Mouse (Mus musculus) intestine, embryonic 14.5 days (tissue): ENCODE data around the gene Cryz. TPM values are rescaled to one million over a fixed set of nuclear protein-coding genes. Genes with fewer than 3 reads are reported as not detected.

Source experiments
- ATAC-seq: fragments of 200-750 bp; cut with Nextera tagmentation; replicated peaks from 2 replicates; pipeline ENCODE4 v1.8.0; 2017; ENCODE audit warnings: low read depth, moderate number of reproducible peaks, moderate TSS enrichment, moderate library complexity; ENCODE audit not compliant: low FRiP score, low TSS enrichment
- DNase-seq: peaks from one replicate; pipeline ENCODE4 v3.0.0-alpha.2; 2018; ENCODE audit warnings: low spot score
- H3K27ac ChIP-seq: fragments of 300-500 bp; sonication (generic); 2 replicates; pipeline ENCODE4 v1.5.1; 2014; ENCODE audit warnings: low read depth, mild to moderate bottlenecking, control low read depth
- H3K27me3 ChIP-seq: fragments of 300-500 bp; sonication (generic); replicated peaks from 2 replicates; pipeline ENCODE4 v1.6.1; 2014; ENCODE audit warnings: low read length, control low read depth; ENCODE audit not compliant: control insufficient read depth, insufficient read depth
- H3K36me3 ChIP-seq: fragments of 300-500 bp; sonication (generic); 2 replicates; pipeline ENCODE4 v1.6.1; 2014; ENCODE audit warnings: low read length, control low read depth; ENCODE audit not compliant: control insufficient read depth, insufficient read depth
- H3K4me1 ChIP-seq: fragments of 300-500 bp; sonication (generic); replicated peaks from 2 replicates; pipeline ENCODE4 v1.6.1; 2014; ENCODE audit warnings: low read length, control low read depth, mixed read lengths; ENCODE audit not compliant: control insufficient read depth, insufficient read depth
- H3K4me2 ChIP-seq: fragments of 300-500 bp; sonication (generic); 2 replicates; pipeline ENCODE4 v1.6.1; 2014; ENCODE audit warnings: low read length
- H3K4me3 ChIP-seq: fragments of 300-500 bp; sonication (generic); 2 replicates; pipeline ENCODE4 v1.5.1; 2014; ENCODE audit warnings: low read depth, low read length, control low read depth, mixed read lengths
- H3K9ac ChIP-seq: fragments of 300-500 bp; sonication (generic); 2 replicates; pipeline ENCODE4 v1.6.1; 2014; ENCODE audit warnings: mild to moderate bottlenecking, low read length
- H3K9me3 ChIP-seq: fragments of 300-500 bp; sonication (generic); 2 replicates; pipeline ENCODE4 v1.6.1; 2016; ENCODE audit warnings: low read length, control low read depth; ENCODE audit not compliant: control insufficient read depth
- WGBS: fragments of 180-500 bp; shearing (Covaris S2); extraction: QIAGEN DNeasy Blood & Tissue Kit; methylation state at CpG from one replicate; pipeline ENCODE4 v1.1.7; 2014; 5-methylcytosine and 5-hydroxymethylcytosine counted together
- polyA plus RNA-seq: library from polyadenylated mRNA; unstranded; fragments of >200 nt; fragmentation: Nextera tagmentation; extraction: Ambion mirVana; gene quantifications from 2 replicates; pipeline ENCODE4 v1.2.1, GENCODE M21; 2014

The Cryz gene
- polyA plus RNA-seq, 1 experiment from 2014 or later: 25.0 TPM

DNA sequence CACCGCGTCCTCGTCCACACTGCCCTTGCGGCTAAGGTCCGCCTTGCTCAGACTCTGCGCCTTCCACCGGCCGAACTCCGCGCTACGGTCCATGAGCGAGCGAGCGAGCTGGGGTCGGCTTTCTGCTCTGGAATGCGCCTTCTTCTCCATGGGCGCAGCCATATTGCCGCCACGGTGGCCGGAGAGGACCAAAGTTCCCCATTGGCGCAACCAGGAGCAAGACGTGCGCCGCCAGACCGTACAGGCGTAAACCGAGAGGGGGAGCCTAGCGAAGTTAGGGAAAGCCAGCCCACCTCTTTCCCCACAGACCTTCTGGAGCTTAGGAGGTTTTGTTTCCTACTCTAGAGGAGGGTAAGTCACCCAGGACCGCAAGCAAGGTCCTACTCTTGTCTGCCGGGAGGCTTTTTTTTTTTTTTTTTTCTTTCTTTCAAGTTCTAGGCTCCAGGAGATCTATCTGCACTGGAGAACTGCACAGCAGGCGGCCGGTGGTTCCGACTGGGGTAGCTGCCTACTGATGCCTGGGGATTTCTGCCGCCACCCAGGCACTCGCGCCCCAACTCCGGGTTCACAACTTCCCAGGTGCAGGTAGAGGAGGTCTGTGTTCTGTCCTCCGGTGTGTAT, 533 bp downstream of the Cryz start, which contains the start of gene Tyw3:
TSS of gene Tyw3 (minus strand) at position 171 of the 621 bp plus-strand sequence.
- H3K27ac ChIP-seq: peak within 1 kb of the TSS; percentile 89
- H3K9me3 ChIP-seq: no peaks in the 10 kb centered on the region
- 0 out of 2 replicates have a peak, but pooled peaks cover 2% of the 10 kb centered on the region for H3K4me1 ChIP-seq
- ATAC-seq (peak; percentile 97), DNase-seq (peak; percentile 99)
- peak within 1 kb of the TSS; percentile 75 for H3K9ac ChIP-seq
- H3K27me3 ChIP-seq: no peaks in the 10 kb centered on the region
- H3K4me3 ChIP-seq: peak within 1 kb of the TSS; percentile 77
- peaks cover 22% of the 10 kb centered on the region for H3K36me3 ChIP-seq
- peak within 1 kb of the TSS; percentile 84 for H3K4me2 ChIP-seq
- WGBS: under 1% methylated on average over 38 of the region's 38 CpGs

DNA sequence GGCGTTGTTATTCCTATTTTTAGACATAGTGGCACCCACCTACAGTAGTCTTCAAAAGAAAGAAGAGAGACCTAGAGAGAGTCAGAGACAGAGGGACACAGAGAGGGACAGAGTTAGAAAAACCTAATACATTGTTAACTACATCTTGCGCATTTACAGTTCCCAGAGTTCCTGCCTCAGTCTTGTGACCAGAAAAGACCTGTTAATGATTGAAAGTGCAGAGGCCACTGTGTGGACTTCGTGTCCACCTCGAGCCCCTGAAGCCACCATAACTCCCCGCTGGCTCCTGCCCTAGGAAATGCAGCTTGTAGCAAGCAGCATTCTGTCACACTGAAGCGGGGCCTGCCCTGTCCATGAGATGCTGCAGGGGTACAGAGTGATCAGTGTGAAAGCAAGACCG, 1.1 kb downstream of the Cryz start:
- 0 out of 2 replicates have a peak, but pooled peaks cover 2% of the 10 kb centered on the region for H3K4me1 ChIP-seq
- peak overlapping the region; percentile 89 for H3K27ac ChIP-seq
- peak; percentile 63 for DNase-seq
- no peak; the same call in 1 of the 2 replicates for ATAC-seq
- no peaks in the 10 kb centered on the region for H3K27me3 ChIP-seq
- H3K4me2 ChIP-seq: peak overlapping the region; percentile 84
- WGBS: 36% methylated on average over 7 of the region's 7 CpGs
- peak overlapping the region; percentile 75 for H3K9ac ChIP-seq
- peaks cover 16% of the 10 kb centered on the region for H3K36me3 ChIP-seq
- H3K9me3 ChIP-seq: no peaks in the 10 kb centered on the region
- H3K4me3 ChIP-seq: peak overlapping the region; percentile 77

DNA sequence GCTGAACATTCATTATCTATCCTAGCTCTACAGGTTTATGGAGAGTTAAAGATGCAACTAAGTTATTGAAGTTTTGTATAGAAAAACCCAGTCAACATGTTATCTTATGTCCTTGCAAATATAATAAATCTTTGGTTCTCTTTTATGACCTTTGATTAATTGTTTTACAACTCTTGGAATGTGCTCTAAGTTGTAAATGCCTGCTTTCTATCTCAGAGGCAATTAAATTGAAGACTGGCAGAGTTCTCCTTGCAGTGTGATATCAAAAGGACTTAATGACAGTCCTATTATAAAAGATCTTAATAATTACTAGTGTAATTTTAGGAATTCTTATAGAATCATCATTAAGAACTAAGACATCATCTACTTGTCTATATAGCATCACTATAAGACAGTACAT, 5.6 kb downstream of the Cryz start:
- H3K4me3 ChIP-seq: no peak overlapping the region
- 0 out of 2 replicates have a peak, but pooled peaks have one; percentile 6 for ATAC-seq

DNA sequence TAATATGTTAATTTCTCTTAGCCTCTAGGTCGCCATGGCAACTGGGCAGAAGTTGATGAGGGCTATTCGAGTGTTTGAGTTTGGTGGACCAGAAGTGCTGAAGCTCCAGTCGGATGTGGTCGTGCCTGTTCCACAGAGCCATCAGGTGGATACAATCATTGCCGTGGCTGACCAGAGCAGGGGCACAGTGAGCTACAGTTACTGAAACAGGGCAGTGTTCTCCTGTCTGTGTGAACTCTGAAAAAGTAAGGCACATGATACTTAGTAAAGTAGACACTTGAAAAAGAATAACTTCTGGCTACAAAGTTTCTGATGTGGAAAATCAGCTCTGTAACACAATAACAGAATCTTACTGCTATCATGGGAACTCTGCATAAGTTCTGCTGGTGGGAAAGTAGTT, 8.4 kb downstream of the Cryz start:
- Histone ChIP-seq H3K9ac (no peak overlapping the region), H3K4me1 (no peaks in the 10 kb centered on the region), H3K27me3 (no peaks in the 10 kb centered on the region), H3K27ac (no peak overlapping the region), H3K4me2 (no peak overlapping the region), H3K4me3 (no peak overlapping the region), H3K9me3 (no peaks in the 10 kb centered on the region), H3K36me3 (peaks cover 16% of the 10 kb centered on the region; the same call in 1 of the 2 replicates)
- DNase-seq: no peak
- ATAC-seq: no peak
- WGBS: 69% methylated on average over 5 of the region's 5 CpGs

More for the DNA sequence above, 5.6 kb downstream of the Cryz start:
- Histone ChIP-seq H3K27ac (no peak overlapping the region), H3K9me3 (no peaks in the 10 kb centered on the region), H3K36me3 (peaks cover 10% of the 10 kb centered on the region; the same call in 1 of the 2 replicates), H3K4me2 (no peak overlapping the region), H3K27me3 (no peaks in the 10 kb centered on the region), H3K4me1 (0 out of 2 replicates have a peak, but pooled peaks cover 2% of the 10 kb centered on the region), H3K9ac (no peak overlapping the region)
- DNase-seq: no peak

DNA sequence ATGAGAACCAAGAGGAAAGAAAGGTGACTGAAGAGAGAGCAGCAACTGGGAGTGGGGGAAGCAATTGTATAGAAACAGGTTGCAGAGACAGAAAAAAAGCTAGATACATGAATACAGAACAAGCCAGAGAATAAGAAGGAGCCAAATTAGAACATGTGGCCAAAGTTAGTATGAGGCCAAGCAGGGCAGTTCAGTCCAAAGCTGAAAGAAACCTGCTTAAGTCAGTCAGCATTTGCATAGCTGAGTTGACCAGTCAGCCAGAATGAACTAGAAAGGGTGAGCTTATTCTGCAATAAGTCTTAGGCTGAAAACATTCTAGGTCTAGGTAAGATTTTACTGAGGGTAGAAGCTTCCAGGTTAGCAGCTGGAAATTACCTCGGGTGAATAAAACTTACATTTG, 11.4 kb downstream of the Cryz start:
- no peak for ATAC-seq
- H3K4me2 ChIP-seq: no peak overlapping the region
- WGBS: 63% methylated on average over 1 of the region's 1 CpGs
- H3K4me3 ChIP-seq: no peak overlapping the region
- no peaks in the 10 kb centered on the region for H3K9me3 ChIP-seq
- H3K9ac ChIP-seq: no peak overlapping the region
- no peaks in the 10 kb centered on the region for H3K27me3 ChIP-seq
- no peak overlapping the region for H3K27ac ChIP-seq
- peaks cover 23% of the 10 kb centered on the region for H3K36me3 ChIP-seq
- no peak for DNase-seq
- H3K4me1 ChIP-seq: no peaks in the 10 kb centered on the region

DNA sequence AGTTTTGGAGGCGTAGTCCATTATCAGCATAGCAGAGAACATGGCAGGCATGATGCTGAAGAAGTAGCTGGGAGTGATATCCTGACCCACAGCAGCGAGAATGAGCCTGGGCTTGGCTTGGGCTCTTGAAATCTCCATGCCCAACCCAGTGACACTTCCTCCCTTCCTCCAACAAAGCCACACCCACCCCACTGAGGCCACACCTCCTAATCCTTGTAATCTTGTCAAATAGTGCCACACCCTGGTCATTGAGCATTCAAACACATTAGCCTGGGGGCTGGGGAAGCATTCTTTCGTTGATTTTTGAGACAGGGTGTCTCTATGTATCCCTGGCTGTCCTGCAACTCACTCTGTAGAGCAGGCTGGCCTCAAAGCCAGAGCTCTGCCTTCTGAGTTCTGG, 15.4 kb downstream of the Cryz start:
- WGBS: 79% methylated on average over 3 of the region's 3 CpGs
- Histone ChIP-seq H3K4me1 (no peaks in the 10 kb centered on the region), H3K36me3 (peaks cover 27% of the 10 kb centered on the region), H3K27ac (no peak overlapping the region), H3K4me3 (no peak overlapping the region), H3K9ac (no peak overlapping the region), H3K9me3 (no peaks in the 10 kb centered on the region), H3K27me3 (no peaks in the 10 kb centered on the region), H3K4me2 (no peak overlapping the region)
- no peak for ATAC-seq
- no peak for DNase-seq

DNA sequence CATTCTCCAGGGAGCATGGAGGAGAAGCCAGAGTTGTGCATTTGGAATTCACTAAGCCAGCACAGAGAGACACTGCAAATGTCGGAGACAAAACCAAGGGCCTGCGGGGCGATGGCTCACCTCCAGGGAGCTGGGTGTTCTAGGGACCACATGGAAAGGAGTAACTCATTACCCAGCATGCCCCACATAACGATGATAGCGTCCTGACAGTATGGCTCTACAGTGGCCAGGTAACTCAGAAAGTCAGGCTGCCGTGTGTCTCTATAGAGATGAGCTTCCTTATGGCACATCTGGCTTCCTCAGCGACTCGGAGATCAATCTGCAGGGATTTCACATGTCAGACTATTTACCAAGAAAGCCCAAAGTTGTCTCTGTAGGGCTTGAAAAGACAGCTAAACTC, 18.3 kb downstream of the Cryz start:
- no peak for ATAC-seq
- WGBS: 91% methylated on average over 8 of the region's 8 CpGs
- Histone ChIP-seq H3K27ac (no peak overlapping the region), H3K9me3 (no peaks in the 10 kb centered on the region), H3K9ac (no peak overlapping the region), H3K4me3 (no peak overlapping the region), H3K4me2 (no peak overlapping the region), H3K36me3 (peaks cover 28% of the 10 kb centered on the region), H3K4me1 (no peaks in the 10 kb centered on the region), H3K27me3 (no peaks in the 10 kb centered on the region)
- no peak for DNase-seq

DNA sequence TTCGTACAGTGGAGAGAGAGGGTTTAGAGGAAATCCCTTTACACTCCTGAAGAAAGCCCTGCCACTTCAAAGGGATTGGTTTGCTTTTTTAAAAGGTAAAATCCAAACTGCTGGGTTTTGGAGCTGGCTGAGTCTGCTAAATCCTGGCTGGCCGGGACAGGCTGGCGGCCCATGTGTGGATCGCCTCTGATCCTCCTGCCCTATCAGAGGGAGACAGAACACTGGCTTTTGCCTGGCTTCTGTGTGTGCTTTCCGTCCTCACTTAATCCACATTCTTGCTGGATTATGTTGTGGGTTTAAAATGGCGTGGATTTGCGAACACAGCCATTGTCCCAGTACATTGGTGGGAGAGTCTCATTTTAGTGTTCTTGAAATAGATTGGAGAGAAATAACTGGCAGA, 18.8 kb downstream of the Cryz start:
- Histone ChIP-seq H3K4me1 (no peaks in the 10 kb centered on the region), H3K9me3 (no peaks in the 10 kb centered on the region), H3K36me3 (peaks cover 28% of the 10 kb centered on the region), H3K9ac (no peak overlapping the region), H3K27me3 (no peaks in the 10 kb centered on the region), H3K4me2 (no peak overlapping the region), H3K4me3 (no peak overlapping the region), H3K27ac (no peak overlapping the region)
- ATAC-seq: no peak
- DNase-seq: no peak
- WGBS: 91% methylated on average over 7 of the region's 7 CpGs

DNA sequence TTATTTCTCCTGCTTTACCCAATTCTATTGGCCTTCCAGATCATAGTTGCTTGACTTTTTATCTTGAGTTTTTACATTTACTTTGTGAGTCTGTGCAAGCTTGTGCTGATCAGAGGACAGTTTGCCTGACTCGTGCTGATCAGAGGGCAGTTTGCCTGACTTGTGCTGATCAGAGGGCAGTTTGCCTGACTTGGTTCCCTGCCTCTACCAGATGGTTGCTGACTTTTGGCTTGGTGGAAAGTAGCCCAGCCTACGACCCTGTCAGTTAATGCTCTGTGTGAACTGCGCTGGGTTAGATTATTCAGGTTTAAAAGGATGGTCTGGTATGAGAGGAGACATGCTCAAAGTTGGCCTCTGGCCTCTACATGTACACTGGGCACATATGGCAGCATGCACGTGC, 19.6 kb downstream of the Cryz start:
- Histone ChIP-seq H3K9me3 (no peaks in the 10 kb centered on the region), H3K27me3 (no peaks in the 10 kb centered on the region), H3K27ac (no peak overlapping the region), H3K36me3 (peaks cover 25% of the 10 kb centered on the region; the same call in 1 of the 2 replicates), H3K4me2 (no peak overlapping the region), H3K4me3 (no peak overlapping the region), H3K4me1 (no peaks in the 10 kb centered on the region), H3K9ac (no peak overlapping the region)
- ATAC-seq: no peak
- WGBS: 87% methylated on average over 4 of the region's 4 CpGs
- no peak for DNase-seq
